Mouse (Mus musculus) E14TG2a.4 (cell line): Measurements from ENCODE around the gene 0610012G03Rik.

Source experiments
- CTCF ChIP-seq: conservative IDR thresholded peaks from 2 replicates; pipeline ENCODE4 v1.5.1; 2014; ENCODE audit warnings: low read length
- NANOG ChIP-seq: IDR thresholded peaks from 2 replicates; pipeline ENCODE4 v1.6.1; 2014; ENCODE audit warnings: borderline replicate concordance, low read length, mixed read lengths
- POU5F1 ChIP-seq: IDR thresholded peaks from 2 replicates; pipeline ENCODE4 v1.6.1; 2014; ENCODE audit warnings: low read length, borderline replicate concordance

DNA sequence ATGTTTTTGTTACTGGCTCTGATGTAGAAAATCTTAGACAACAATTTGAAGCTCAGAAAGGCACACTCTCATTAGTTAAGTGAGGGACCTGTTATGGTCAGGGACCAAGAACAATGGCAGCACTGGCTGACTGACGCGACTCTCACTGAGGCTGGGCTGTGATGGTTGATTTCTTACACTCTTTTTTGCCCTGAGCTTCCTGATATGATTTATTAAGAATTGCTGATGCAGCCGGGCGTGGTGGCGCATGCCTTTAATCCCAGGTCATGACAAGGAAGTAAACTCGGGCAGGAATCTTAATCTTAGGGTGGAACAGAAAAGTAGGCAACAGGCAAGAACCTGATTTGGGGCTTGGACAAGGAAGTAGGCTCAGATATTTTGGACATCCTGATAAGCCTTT lies 22.2 kb downstream of the 0610012G03Rik start:
- TF ChIP-seq CTCF: no peak
- no peak for TF ChIP-seq POU5F1
- no peak for TF ChIP-seq NANOG
